In genomic region chr3:103827548-103827947, GRCm38 (mm10) we compare ENCODE assay signal across 16 mouse cellular contexts. TPM values are rescaled to one million over a fixed set of nuclear protein-coding genes. Genes with fewer than 3 reads are reported as not detected.
DNase-seq lines count a peak whose midpoint lies in the region; TF ChIP-seq lines count a peak whose summit lies in the region.
"Had no signal": no experiment of that assay in that cellular context is flagged by ENCODE, and none has a peak within 500 bp of the region (broad histone marks: within the 10 kb centered on the region; RNA-seq: fewer than 3 reads in every experiment).

No protein-coding gene starts in this region.

- no peak overlapping the region for H3K27ac ChIP-seq in left cerebral cortex, adult 2 months
- no peak overlapping the region for H3K27ac ChIP-seq in MEL (ENCODE audit: control insufficient read depth, low read depth, low read length)
- no peak overlapping the region for H3K27ac ChIP-seq in small intestine, adult 2 months (ENCODE audit: insufficient read depth, low read depth, low read length)
- H3K27ac ChIP-seq: embryonic facial prominence, embryonic 12.5 days; forebrain, embryonic 12.5 days; hindbrain, embryonic 13.5 days had no signal

- H3K9ac ChIP-seq in MEL (ENCODE audit: control insufficient read depth, low read depth, low read length, poor library complexity, severe bottlenecking): no peak overlapping the region
- H3K9ac ChIP-seq: embryonic facial prominence, embryonic 12.5 days; forebrain, embryonic 12.5 days; heart, embryonic 12.5 days; hindbrain, embryonic 13.5 days had no signal

- no peak for TF ChIP-seq POLR2A in MEL (IDR thresholded peaks at IDR 0.05; ENCODE audit: control insufficient read depth in 1 of 2, insufficient read depth in 1 of 2, low read depth in 1 of 2, low read length in 2 of 2, poor library complexity in 1 of 2)
- no peak for TF ChIP-seq POLR2A in small intestine, adult 2 months (IDR thresholded peaks at IDR 0.05; ENCODE audit: low read depth, low read length)

- H3K36me3 ChIP-seq in MEL (ENCODE audit: control insufficient read depth in 1 of 2, insufficient read depth in 2 of 2, low read length in 2 of 2): peaks cover 0 to 11% of the 10 kb centered on the region in 2 experiments; a peak in 2 of 4 replicates
- peaks cover 3% of the 10 kb centered on the region for H3K36me3 ChIP-seq in small intestine, adult 2 months (ENCODE audit: control insufficient read depth, insufficient read depth, low read length)

- no peaks in the 10 kb centered on the region for H3K9me3 ChIP-seq in MEL (replicated peaks; ENCODE audit: insufficient read depth, low read length)
- H3K9me3 ChIP-seq: embryonic facial prominence, embryonic 12.5 days; forebrain, embryonic 12.5 days; heart, embryonic 12.5 days; hindbrain, embryonic 13.5 days; megakaryocyte, embryonic 14.5 days had no signal

- peak; percentile 20 for TF ChIP-seq CTCF in left cerebral cortex, adult 2 months (IDR thresholded peaks at IDR 0.05)
- peak in 2 of 3 experiments; percentile 28 to 43; a peak in 4 of 6 replicates for TF ChIP-seq CTCF in MEL (IDR thresholded peaks at IDR 0.05 in 2 of 3, conservative IDR thresholded peaks at IDR 0.05 in 1 of 3; ENCODE audit: control insufficient read depth in 1 of 3, insufficient read depth in 1 of 3, low read depth in 2 of 3, low read length in 3 of 3, poor library complexity in 1 of 3, severe bottlenecking in 1 of 3)
- peak; percentile 29; the same call in 1 of the 2 replicates for TF ChIP-seq CTCF in small intestine, adult 2 months (IDR thresholded peaks at IDR 0.05; ENCODE audit: extremely low read depth, insufficient read length, insufficient replicate concordance, low read depth, low read length)

- H3K4me1 ChIP-seq in MEL (ENCODE audit: control insufficient read depth in 1 of 2, insufficient read depth in 2 of 2, low read length in 2 of 2): peaks cover 6 to 7% of the 10 kb centered on the region in 2 experiments
- peaks cover 2% of the 10 kb centered on the region; the same call in 1 of the 2 replicates for H3K4me1 ChIP-seq in small intestine, adult 2 months (ENCODE audit: control insufficient read depth, insufficient read depth, insufficient read length, low read length)
- H3K4me1 ChIP-seq: embryonic facial prominence, embryonic 12.5 days; forebrain, embryonic 12.5 days had no signal

- peak; percentile 32 for TF ChIP-seq RAD21 in MEL (IDR thresholded peaks at IDR 0.05; ENCODE audit: low read depth, low read length)

- H3K4me3 ChIP-seq in left cerebral cortex, adult 2 months: no peak overlapping the region
- H3K4me3 ChIP-seq in MEL (ENCODE audit: control insufficient read depth in 1 of 2, insufficient read depth in 1 of 2, low read depth in 2 of 2, low read length in 2 of 2): no peak overlapping the region
- H3K4me3 ChIP-seq in small intestine, adult 2 months (ENCODE audit: low read depth, low read length): no peak overlapping the region
- H3K4me3 ChIP-seq: embryonic facial prominence, embryonic 12.5 days; forebrain, embryonic 12.5 days; heart, embryonic 12.5 days; hindbrain, embryonic 13.5 days; megakaryocyte, embryonic 14.5 days; myocyte had no signal

- TF ChIP-seq EP300 in MEL (IDR thresholded peaks at IDR 0.05; ENCODE audit: low read depth in 1 of 2, low read length in 2 of 2): no peak

- no peaks in the 10 kb centered on the region for H3K27me3 ChIP-seq in MEL (ENCODE audit: control insufficient read depth in 1 of 2, insufficient read depth in 2 of 2, low read length in 2 of 2)
- no peaks in the 10 kb centered on the region for H3K27me3 ChIP-seq in small intestine, adult 2 months (ENCODE audit: control insufficient read depth, insufficient read depth, low read length)
- H3K27me3 ChIP-seq: embryonic facial prominence, embryonic 12.5 days; forebrain, embryonic 12.5 days; heart, embryonic 12.5 days; hindbrain, embryonic 13.5 days; megakaryocyte, embryonic 14.5 days had no signal

- no peaks in the 10 kb centered on the region for H3K79me2 ChIP-seq in MEL (ENCODE audit: control insufficient read depth, insufficient read depth, low read length, poor library complexity)

- intact Hi-C loops in left cerebral cortex, adult 2 months (cut with DNase I): no loop called here
- intact Hi-C loops in left cerebral cortex, postnatal 25 days (cut with DNase I): no loop called here

- no peak for DNase-seq in left cerebral cortex, adult 2 months (ENCODE audit: extremely low spot score in 1 of 2, low spot score in 2 of 2)
- no peak for DNase-seq in left cerebral cortex, postnatal 25 days (ENCODE audit: low spot score in 2 of 2)
- peak; percentile 39 for DNase-seq in CD4-positive helper T cell, adult 2 months (ENCODE audit: low read depth, low spot score)
- DNase-seq in MEL (ENCODE audit: low read depth, low spot score): peak; percentile 16
- no peak for DNase-seq in ovary, adult 18-20 months (ENCODE audit: low spot score)
- no peak for DNase-seq in neural tube, embryonic 10.5 days (ENCODE audit: extremely low spot score, low spot score)
- DNase-seq: left cerebral cortex, postnatal 4 days; spleen, adult 18-20 months had no signal

TF ChIP-seq in MEL, 35 proteins besides CTCF, POLR2A, EP300 and RAD21:
- TF ChIP-seq TAL1 (IDR thresholded peaks at IDR 0.05; ENCODE audit: low read length): no peak
- TF ChIP-seq ZKSCAN1 (IDR thresholded peaks at IDR 0.05; ENCODE audit: low read depth, low read length): no peak
- TF ChIP-seq SMC3 (IDR thresholded peaks at IDR 0.05; ENCODE audit: low read depth, low read length): peak; percentile 21; the same call in 1 of the 2 replicates

RNA-seq across cellular contexts. Expression of gene Bcl2l15, which starts 4.9 kb away (rescaled TPM):
- 1 to 10 TPM; 1.3 to 1.8 TPM for total RNA-seq in left cerebral cortex, adult 2 months (2021)
- under 1 TPM; 0.78 TPM for total RNA-seq in left cerebral cortex, postnatal 25 days (2021)
- not detected in 2 replicates for total RNA-seq in MEL (2012; rRNA removed)
- under 1 TPM in 1 of 2 experiments, not detected in 1; 0.11 TPM for polyA plus RNA-seq in MEL (2012; ENCODE audit: insufficient read depth in 1 of 2, insufficient read length in 2 of 2, low read depth in 1 of 2, low replicate concordance in 2 of 2, missing spikeins in 1 of 2)
- 0.66 and 23.5 TPM in 2 replicates for polyA plus RNA-seq in small intestine, adult 2 months (2012; rRNA removed)
- polyA plus RNA-seq: embryonic facial prominence, embryonic 12.5 days; kidney, embryonic 14.5 days had no signal

RNA-seq across cellular contexts. Expression of gene Gm43064, which starts 18.2 kb away (rescaled TPM):
- under 1 TPM; 0.27 to 0.87 TPM for total RNA-seq in left cerebral cortex, adult 2 months (2021)
- total RNA-seq in left cerebral cortex, postnatal 25 days (2021): under 1 TPM; 0.16 to 0.32 TPM
- total RNA-seq in MEL (2012; rRNA removed): 0.50 TPM in 1 of 2 replicates, not detected in the other
- polyA plus RNA-seq in MEL (2012; ENCODE audit: insufficient read depth in 1 of 2, insufficient read length in 2 of 2, low read depth in 1 of 2, low replicate concordance in 2 of 2, missing spikeins in 1 of 2): under 1 TPM in 1 of 2 experiments, not detected in 1; 0.14 TPM
- polyA plus RNA-seq in small intestine, adult 2 months (2012; rRNA removed): not detected in 2 replicates
- total RNA-seq: left cerebral cortex, postnatal 4 days had no signal
- polyA plus RNA-seq: forebrain, embryonic 12.5 days had no signal

RNA-seq across cellular contexts. Expression of gene Ap4b1, which starts 18.2 kb away (rescaled TPM):
- 10 to 100 TPM; 14.8 to 15.8 TPM for total RNA-seq in left cerebral cortex, adult 2 months (2021)
- 10 to 100 TPM; 14.1 to 16.1 TPM for total RNA-seq in left cerebral cortex, postnatal 25 days (2021)
- 14.2 and 15.1 TPM in 2 replicates for total RNA-seq in MEL (2012; rRNA removed)
- 10 to 100 TPM in 1 of 2 experiments, not detected in 1; 20.2 TPM for polyA plus RNA-seq in MEL (2012; ENCODE audit: insufficient read depth in 1 of 2, insufficient read length in 2 of 2, low read depth in 1 of 2, low replicate concordance in 2 of 2, missing spikeins in 1 of 2)
- polyA plus RNA-seq in small intestine, adult 2 months (2012; rRNA removed): 3.8 and 9.4 TPM in 2 replicates

RNA-seq across cellular contexts. Expression of gene Dclre1b, which starts 18.3 kb away (rescaled TPM):
- total RNA-seq in left cerebral cortex, adult 2 months (2021): 1 to 10 TPM; 7.7 to 8.2 TPM
- 1 to 10 TPM; 5.9 to 7.7 TPM for total RNA-seq in left cerebral cortex, postnatal 25 days (2021)
- 9.8 and 11.2 TPM in 2 replicates for total RNA-seq in MEL (2012; rRNA removed)
- 10 to 100 TPM in 1 of 2 experiments, not detected in 1; 25.3 TPM for polyA plus RNA-seq in MEL (2012; ENCODE audit: insufficient read depth in 1 of 2, insufficient read length in 2 of 2, low read depth in 1 of 2, low replicate concordance in 2 of 2, missing spikeins in 1 of 2)
- 5.2 and 5.3 TPM in 2 replicates for polyA plus RNA-seq in small intestine, adult 2 months (2012; rRNA removed)

RNA-seq across cellular contexts. Expression of gene Ptpn22, which starts 32.0 kb away (rescaled TPM):
- total RNA-seq in left cerebral cortex, adult 2 months (2021): 1 to 10 TPM; 1.2 to 1.8 TPM
- total RNA-seq in left cerebral cortex, postnatal 25 days (2021): 1 to 10 TPM; 1.2 to 1.7 TPM
- total RNA-seq in MEL (2012; rRNA removed): 0.10 TPM in 1 of 2 replicates, not detected in the other
- under 1 TPM in 1 of 2 experiments, not detected in 1; 0.06 TPM for polyA plus RNA-seq in MEL (2012; ENCODE audit: insufficient read depth in 1 of 2, insufficient read length in 2 of 2, low read depth in 1 of 2, low replicate concordance in 2 of 2, missing spikeins in 1 of 2)
- 1.5 and 6.3 TPM in 2 replicates for polyA plus RNA-seq in small intestine, adult 2 months (2012; rRNA removed)

Comparison
In these comparisons a context has a peak if more than half of its experiments do, and no peak if none do; other contexts are left out.
1. DNase-seq: peak in CD4-positive helper T cell, adult 2 months (single experiment) and MEL (single experiment); none in left cerebral cortex, adult 2 months (0 of 2), left cerebral cortex, postnatal 25 days (0 of 2), ovary, adult 18-20 months (single experiment) and neural tube, embryonic 10.5 days (single experiment).
2. Peak in every context shown above with its lines, with median percentiles within 50 percentile points of each other: CTCF ChIP-seq.